Mouse (Mus musculus) kidney, adult 2 months (tissue): ENCODE measurements around the gene Prx.

Source experiments
- CTCF ChIP-seq: fragments of 200-500 bp; conservative IDR thresholded peaks from 2 replicates; pipeline ENCODE4 v1.5.1; 2011; ENCODE audit warnings: low read depth, mild to moderate bottlenecking, control low read depth, low read length, moderate library complexity, mixed read lengths; ENCODE audit not compliant: insufficient read depth, insufficient read length
- POLR2A ChIP-seq: fragments of 200-500 bp; IDR thresholded peaks from one replicate; pipeline ENCODE4 v1.6.1; 2011; ENCODE audit warnings: low read depth, low read length, control low read depth

DNA sequence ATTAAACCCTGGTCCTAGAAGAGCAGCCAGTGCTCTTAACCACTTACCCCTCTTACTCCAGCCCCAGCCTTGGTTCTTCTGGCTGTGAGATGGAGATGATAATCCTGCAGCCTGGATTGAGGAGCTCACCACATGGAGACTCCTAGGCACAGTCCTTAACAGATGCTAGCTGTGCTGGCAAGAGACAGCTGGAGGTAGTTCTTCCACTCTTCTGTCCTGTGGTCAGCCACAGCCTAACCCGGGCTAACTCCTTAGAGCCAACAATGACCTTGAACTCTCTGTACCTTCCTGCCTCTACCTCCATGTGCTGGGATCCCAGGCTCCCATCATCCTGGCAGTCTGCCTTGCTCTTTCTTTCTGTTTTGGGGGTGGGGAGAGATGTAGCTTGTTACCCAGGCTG, 61.9 kb downstream of the Prx start:
- TF ChIP-seq POLR2A (no peak), CTCF (no peak)
